Mouse (Mus musculus) embryonic facial prominence, embryonic 13.5 days (tissue): ENCODE measurements around the gene Thra. TPM values are rescaled to one million over a fixed set of nuclear protein-coding genes. Genes with fewer than 3 reads are reported as not detected.
A peak's percentile ranks its signal among the peaks of the same experiment; 100 is the strongest.

Experiments used
- ATAC-seq: fragments of 200-750 bp; cut with Nextera tagmentation; 2 replicates; pipeline ENCODE4 v1.8.0; 2017; ENCODE audit warnings: low read depth; ENCODE audit not compliant: insufficient number of reproducible peaks, insufficient read depth, low FRiP score, low TSS enrichment
- H3K27ac ChIP-seq: fragments of 300-500 bp; sonication (generic); 2 replicates; pipeline ENCODE4 v1.5.1; 2015; ENCODE audit warnings: moderate library complexity, mild to moderate bottlenecking, inconsistent platforms
- H3K27me3 ChIP-seq: fragments of 300-500 bp; sonication (generic); 2 replicates; pipeline ENCODE4 v1.6.1; 2015; ENCODE audit warnings: mild to moderate bottlenecking, inconsistent platforms
- H3K36me3 ChIP-seq: fragments of 300-500 bp; sonication (generic); 2 replicates; pipeline ENCODE4 v1.6.1; 2015; ENCODE audit warnings: mild to moderate bottlenecking, inconsistent platforms
- H3K4me1 ChIP-seq: fragments of 300-500 bp; sonication (generic); 2 replicates; pipeline ENCODE4 v1.6.1; 2015; ENCODE audit warnings: inconsistent platforms
- H3K4me2 ChIP-seq: fragments of 300-500 bp; sonication (generic); 2 replicates; pipeline ENCODE4 v1.6.1; 2015; ENCODE audit warnings: moderate library complexity, mild to moderate bottlenecking, inconsistent platforms
- H3K4me3 ChIP-seq: fragments of 300-500 bp; sonication (generic); 2 replicates; pipeline ENCODE4 v1.5.1; 2015; ENCODE audit warnings: mild to moderate bottlenecking, inconsistent platforms
- H3K9ac ChIP-seq: fragments of 300-500 bp; sonication (generic); 2 replicates; pipeline ENCODE4 v1.6.1; 2015; ENCODE audit warnings: mild to moderate bottlenecking, inconsistent platforms
- H3K9me3 ChIP-seq: fragments of 300-500 bp; sonication (generic); 2 replicates; pipeline ENCODE4 v1.6.1; 2016; ENCODE audit warnings: inconsistent platforms
- WGBS: fragments of 180-500 bp; shearing (Covaris S2); methylation state at CpG from one replicate; pipeline ENCODE4 v1.1.7; 2015; ENCODE audit warnings: mixed read lengths; 5-methylcytosine and 5-hydroxymethylcytosine counted together
- polyA plus RNA-seq: library from polyadenylated mRNA; unstranded; fragments of >200 nt; fragmentation: Nextera tagmentation; extraction: Ambion mirVana; gene quantifications from 2 replicates; pipeline ENCODE4 v1.2.1, GENCODE M21; 2015

Gene Thra
- polyA plus RNA-seq, 1 experiment from 2014 or later: 46.5 TPM

DNA sequence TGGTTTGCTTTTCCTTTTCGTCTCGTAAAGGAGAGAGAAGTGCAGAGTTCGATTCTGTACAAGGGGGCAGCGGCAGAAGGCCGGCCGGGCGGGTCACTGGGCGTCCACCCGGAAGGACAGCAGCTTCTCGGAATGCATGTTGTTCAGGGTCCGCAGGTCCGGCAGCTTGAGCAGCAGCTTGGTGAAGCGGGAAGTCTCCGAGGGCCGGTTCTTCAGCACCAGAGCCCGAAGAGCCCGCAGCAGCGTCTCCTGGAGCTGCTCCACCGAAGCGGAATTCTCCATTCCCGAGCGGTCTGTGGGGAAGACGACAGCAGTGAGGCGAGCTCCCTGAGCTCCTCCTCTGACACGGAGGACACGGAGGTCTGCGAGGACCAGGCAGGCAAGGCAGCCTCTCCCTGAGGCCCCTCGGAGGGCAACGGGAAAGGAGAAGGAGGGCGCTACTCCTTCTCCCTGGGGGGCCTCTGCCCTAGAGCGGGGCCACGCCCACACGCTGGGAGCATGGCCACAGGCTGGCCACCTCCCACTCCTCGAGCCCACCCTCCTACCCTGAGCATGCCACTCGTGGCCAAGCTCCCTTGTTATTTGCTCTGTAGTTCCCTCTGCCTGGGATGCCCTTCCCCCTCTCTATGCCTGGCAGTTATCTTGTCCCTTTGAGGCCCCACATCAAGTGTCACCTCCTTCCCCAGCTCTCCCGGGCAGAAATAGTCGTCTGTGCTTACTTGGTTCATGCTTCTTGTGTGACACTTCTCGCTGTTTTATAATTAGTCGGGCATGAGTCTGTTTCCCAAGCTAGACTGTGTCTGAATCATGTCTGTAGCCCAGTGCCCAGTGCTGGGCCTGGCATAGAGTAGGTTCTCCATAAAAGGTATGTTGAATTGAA, 27.9 kb downstream of the Thra start:
- WGBS: 29% methylated on average over 39 of the region's 39 CpGs
- Histone ChIP-seq H3K9me3 (no peaks in the 10 kb centered on the region), H3K4me3 (peak overlapping the region; percentile 18), H3K27me3 (no peaks in the 10 kb centered on the region), H3K4me1 (peaks cover 59% of the 10 kb centered on the region), H3K4me2 (peak overlapping the region; percentile 47), H3K27ac (peak overlapping the region; percentile 73), H3K9ac (peak overlapping the region; percentile 59), H3K36me3 (peaks cover 59% of the 10 kb centered on the region)
- ATAC-seq: no peak

DNA sequence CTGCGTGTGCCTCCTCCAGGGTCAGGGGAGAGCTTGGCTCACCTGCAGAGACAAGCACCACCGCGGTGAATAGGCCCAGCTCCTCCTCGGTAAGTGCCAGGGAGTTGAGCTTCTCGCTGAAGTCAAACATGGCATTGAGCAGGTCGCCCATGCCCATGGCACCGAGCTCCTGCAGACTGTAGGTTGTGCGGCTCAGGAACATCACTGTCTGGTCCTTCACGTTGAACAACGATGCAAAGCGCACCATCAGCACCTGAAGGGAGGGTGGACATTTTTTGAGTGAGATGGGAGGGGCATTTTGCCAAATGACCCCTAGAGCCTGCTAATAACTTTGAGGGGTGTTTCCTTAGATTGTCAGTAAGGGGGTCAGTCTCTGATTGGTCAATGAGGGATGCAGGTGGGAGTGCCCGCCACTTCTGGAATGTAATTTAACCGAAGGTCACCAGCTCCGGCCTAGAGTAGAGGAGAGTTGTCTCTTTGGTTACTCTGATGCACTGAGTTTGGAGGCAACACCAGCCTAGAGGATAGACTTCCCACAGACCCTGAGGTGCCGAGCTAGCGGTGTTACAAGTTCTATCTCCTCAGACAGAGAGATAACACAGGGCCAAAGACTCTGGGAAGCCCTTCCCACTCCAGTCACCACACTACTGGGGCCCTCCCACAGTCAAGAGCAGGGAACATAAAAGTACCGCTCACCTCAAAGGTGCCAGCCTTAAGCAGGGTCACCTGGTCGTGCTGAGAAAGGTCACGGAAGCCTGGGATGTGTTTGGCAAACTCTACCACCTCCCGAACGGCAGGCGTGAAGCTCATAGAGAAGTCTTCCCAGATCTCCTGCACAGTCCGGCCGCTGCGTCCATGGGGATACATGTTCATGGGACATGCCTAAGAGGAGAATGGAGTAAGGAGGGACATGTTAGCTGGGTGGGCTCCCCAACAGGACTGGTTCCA, 28.8 kb downstream of the Thra start:
- H3K4me3 ChIP-seq: no peak overlapping the region
- ATAC-seq: no peak
- no peaks in the 10 kb centered on the region for H3K27me3 ChIP-seq
- H3K9me3 ChIP-seq: no peaks in the 10 kb centered on the region
- peaks cover 50% of the 10 kb centered on the region for H3K36me3 ChIP-seq
- 89% methylated on average over 25 of the region's 25 CpGs for WGBS
- H3K4me2 ChIP-seq: no peak overlapping the region
- no peak overlapping the region for H3K9ac ChIP-seq
- no peak overlapping the region for H3K27ac ChIP-seq
- peaks cover 64% of the 10 kb centered on the region for H3K4me1 ChIP-seq

DNA sequence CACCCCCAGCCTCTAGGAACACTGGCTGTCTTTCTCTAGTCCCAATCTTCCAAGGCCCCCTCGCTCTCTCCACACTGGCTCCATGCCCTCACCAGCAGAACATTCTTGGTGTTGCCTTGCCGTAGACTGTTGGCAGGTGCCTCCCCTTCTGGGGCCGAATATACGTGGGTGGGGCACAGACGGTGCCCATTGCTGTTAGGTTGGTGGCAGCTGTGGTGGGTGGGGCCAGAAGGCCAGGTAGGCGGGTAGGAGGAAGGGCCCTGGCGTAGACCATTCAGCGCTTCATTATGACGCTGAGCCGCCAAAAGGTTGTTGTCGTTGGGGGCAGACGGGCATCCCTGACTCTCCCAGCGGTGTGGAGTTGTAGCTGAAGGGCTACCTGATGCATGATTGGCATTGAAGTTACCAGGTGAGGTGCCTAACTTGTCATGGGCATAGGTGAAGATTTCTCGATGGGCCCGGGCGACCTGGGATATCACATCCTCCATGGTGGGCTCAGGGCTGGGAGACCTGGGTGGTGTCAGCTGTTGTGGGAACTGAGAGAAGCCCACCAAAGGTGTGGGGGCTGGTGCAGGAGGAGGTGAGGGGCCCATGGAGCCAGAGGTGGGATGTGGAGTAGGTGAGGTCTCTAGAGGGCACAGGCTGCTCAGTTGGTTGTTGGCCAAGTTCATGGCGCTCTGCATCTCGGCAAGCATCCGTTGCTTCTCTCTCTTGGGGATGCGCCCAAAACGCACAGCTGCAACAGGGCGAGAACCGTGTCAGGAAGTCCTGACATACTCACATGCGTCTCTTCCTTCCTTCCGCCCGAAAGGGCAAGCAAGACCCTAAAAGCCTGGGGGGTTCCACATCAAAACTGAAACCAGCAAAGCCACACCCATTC, 29.9 kb downstream of the Thra start:
- WGBS: 93% methylated on average over 26 of the region's 26 CpGs
- Histone ChIP-seq H3K4me3 (no peak overlapping the region), H3K9ac (no peak overlapping the region), H3K27ac (no peak overlapping the region), H3K36me3 (peaks cover 40% of the 10 kb centered on the region), H3K4me1 (peaks cover 63% of the 10 kb centered on the region), H3K9me3 (no peaks in the 10 kb centered on the region), H3K4me2 (no peak overlapping the region), H3K27me3 (no peaks in the 10 kb centered on the region)
- ATAC-seq: no peak

DNA sequence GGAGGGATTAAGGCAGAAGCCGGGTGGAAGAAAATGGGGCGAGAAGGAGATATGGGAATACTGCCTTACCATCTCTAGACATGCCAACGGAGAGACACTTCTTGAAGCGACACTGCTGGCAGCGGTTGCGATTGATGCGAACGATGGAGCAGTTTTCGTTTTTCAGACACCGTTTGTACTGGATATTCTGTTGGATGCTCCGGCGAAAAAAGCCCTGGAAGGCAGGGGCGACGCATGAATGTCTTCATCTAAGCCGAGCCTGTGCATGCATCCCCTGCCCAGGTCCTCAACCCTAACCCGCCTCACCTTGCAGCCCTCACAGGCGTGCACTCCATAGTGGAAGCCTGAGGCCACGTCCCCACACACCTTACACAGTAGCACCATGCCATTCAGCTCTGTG, 30.7 kb downstream of the Thra start:
- no peak overlapping the region for H3K9ac ChIP-seq
- 93% methylated on average over 18 of the region's 18 CpGs for WGBS
- no peak for ATAC-seq

DNA sequence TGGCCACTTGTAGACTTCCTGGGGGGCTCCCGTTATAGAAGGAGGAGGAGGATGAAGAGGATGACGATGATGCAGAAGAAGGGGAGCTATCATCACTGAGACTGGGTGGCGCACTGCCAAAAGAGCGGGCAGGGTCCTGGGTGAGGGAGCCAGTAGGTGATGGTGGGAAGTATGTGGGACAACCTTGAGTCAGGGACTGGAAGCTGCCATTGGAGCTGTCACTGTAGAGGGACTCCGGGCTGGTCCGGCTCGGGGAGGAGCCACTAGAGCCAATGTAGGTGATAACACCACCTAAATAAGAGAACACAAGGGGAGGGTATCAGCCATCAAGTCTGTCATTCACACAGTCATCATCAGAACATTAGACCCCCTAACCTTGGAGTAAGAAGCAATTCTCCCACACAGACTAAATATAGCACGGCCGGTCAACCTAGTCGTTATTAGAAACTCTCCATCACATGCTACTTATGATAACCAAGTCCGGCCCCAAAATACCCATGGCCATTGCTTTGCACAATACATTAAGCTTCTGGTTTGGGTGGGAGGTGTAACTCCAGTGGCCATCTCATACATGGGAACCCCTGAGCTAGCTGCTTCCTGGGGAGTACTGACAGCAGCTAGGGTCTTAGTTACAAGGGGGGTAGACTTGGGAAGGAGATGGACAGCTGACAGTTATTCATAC, 31.5 kb downstream of the Thra start:
- ATAC-seq: no peak

More for the DNA sequence above, 30.7 kb downstream of the Thra start:
- Histone ChIP-seq H3K9me3 (no peaks in the 10 kb centered on the region), H3K27ac (no peak overlapping the region), H3K4me2 (no peak overlapping the region), H3K27me3 (no peaks in the 10 kb centered on the region), H3K4me3 (no peak overlapping the region), H3K4me1 (peaks cover 63% of the 10 kb centered on the region), H3K36me3 (peaks cover 36% of the 10 kb centered on the region)

DNA sequence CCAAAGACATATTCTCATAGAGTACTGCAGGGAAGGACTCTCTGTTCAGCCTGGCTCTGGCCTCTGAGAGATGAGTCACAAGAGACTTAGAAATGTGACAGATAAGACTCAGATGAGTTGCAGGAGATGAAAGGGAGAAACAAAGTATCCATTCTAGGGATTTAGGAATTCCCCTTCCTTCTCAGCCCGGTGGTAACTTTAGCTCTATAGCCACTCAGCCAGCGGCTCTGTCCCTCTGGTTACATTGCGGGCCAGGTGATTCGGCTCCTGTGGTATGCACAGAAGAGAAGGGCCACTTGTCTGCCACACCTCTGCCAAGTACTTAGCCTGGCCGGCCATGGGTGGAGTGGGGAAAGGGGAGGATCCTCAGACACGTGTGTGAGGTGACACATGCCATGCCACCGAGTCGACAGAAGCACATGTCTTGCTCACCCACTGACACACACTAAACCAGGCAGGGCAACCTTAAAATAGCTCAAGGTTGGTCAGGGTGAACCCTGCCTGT, 32.3 kb downstream of the Thra start:
- ATAC-seq: no peak
- Histone ChIP-seq H3K4me3 (no peak overlapping the region), H3K4me1 (peaks cover 60% of the 10 kb centered on the region), H3K4me2 (peak overlapping the region; percentile 86), H3K9me3 (no peaks in the 10 kb centered on the region), H3K27ac (no peak overlapping the region), H3K27me3 (no peaks in the 10 kb centered on the region), H3K36me3 (peaks cover 34% of the 10 kb centered on the region), H3K9ac (no peak overlapping the region)
- WGBS: 78% methylated on average over 8 of the region's 8 CpGs

More for the DNA sequence above, 31.5 kb downstream of the Thra start:
- WGBS: 93% methylated on average over 11 of the region's 11 CpGs
- Histone ChIP-seq H3K36me3 (peaks cover 34% of the 10 kb centered on the region), H3K27ac (no peak overlapping the region), H3K4me3 (no peak overlapping the region), H3K4me2 (no peak overlapping the region), H3K9me3 (no peaks in the 10 kb centered on the region), H3K9ac (no peak overlapping the region), H3K4me1 (peaks cover 63% of the 10 kb centered on the region), H3K27me3 (no peaks in the 10 kb centered on the region)

DNA sequence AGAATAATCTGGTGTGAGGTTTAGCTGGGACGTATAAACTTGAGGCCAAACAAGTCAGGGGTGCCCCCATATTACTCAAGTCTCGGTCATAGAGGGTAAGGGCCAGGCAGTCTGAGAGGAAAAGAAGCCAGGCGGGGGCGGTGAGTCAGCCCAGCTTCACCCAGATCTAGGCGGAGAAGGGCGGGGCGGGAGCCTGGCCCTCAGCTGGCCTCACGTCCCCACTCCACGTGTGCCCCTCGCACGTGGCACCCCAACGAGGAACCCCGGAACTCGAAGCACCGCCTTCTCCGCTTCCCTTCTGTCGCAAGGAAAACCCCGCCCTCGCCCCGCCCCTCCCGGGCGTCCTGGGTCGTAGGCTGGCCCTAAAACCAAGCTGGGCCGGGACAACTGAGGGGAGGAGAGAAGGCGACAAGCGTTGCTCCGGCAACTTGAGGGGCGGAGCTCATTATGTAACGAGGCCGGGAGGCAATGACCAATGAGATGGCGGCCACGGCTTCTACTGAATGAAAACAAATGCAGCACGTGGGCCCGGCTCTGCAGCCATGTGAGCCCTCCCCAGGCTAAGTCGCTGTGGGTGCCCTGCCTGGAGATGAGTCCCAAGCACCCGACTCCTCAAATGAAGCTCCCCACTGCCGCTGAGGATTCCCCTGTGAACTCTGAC, 33.3 kb downstream of the Thra start:
- H3K4me2 ChIP-seq: peak overlapping the region; percentile 86
- peak; percentile 59 for ATAC-seq
- H3K36me3 ChIP-seq: peaks cover 27% of the 10 kb centered on the region
- peak overlapping the region; percentile 36 for H3K4me3 ChIP-seq
- no peak overlapping the region for H3K27ac ChIP-seq
- H3K4me1 ChIP-seq: peaks cover 49% of the 10 kb centered on the region
- under 1% methylated on average over 37 of the region's 37 CpGs for WGBS
- no peaks in the 10 kb centered on the region for H3K9me3 ChIP-seq
- no peaks in the 10 kb centered on the region for H3K27me3 ChIP-seq
- H3K9ac ChIP-seq: peak overlapping the region; percentile 64; the same call in 1 of the 2 replicates

DNA sequence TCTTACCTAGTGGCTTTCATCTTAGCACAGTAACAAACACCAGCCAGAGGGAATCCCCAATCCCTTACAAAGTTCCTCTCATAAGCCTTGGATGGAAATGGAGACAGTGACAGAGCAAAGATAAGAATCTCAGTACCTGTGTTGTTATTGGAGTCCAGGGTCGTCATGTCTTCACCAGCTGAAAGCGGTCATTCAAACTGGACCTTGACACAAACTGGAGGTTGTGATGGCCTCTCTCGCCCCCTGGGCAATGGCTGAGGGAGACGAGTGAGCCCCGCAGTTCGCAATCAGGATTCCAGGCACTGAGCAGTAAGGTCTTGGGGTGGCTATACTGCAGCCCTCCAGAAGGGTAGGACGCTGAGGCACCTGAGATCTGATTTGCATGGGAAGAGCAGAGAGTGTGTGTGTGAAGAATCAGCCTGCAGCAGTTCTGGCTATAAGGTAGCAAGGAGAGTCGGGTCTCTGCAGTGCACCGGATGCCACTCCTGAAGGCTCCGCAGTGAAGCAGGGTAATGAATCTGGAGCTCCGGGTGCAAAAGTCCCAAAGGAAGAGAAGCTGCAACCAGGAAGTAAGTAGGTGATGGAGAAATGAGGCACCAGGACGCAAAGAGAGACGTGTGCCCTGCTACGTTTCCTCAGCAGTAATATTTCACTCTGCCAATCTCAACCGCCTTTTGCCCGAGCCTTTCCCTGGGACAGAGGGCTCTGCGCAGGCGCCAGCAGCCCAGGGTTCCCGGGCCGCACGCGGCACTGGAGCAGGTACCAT, 34.3 kb downstream of the Thra start, which contains the start of gene Nr1d1:
TSS of gene Nr1d1 (minus strand) at position 752 of the 766 bp plus-strand sequence.
- under 1% methylated on average over 22 of the region's 22 CpGs for WGBS
- peaks cover 17% of the 10 kb centered on the region for H3K36me3 ChIP-seq
- H3K9ac ChIP-seq: peak within 1 kb of the TSS; percentile 64
- H3K9me3 ChIP-seq: no peaks in the 10 kb centered on the region
- peaks cover 46% of the 10 kb centered on the region for H3K4me1 ChIP-seq
- H3K4me3 ChIP-seq: peak within 1 kb of the TSS; percentile 36
- peak within 1 kb of the TSS; percentile 86 for H3K4me2 ChIP-seq
- peak within 1 kb of the TSS; percentile 90 for H3K27ac ChIP-seq
- no peaks in the 10 kb centered on the region for H3K27me3 ChIP-seq
- no peak for ATAC-seq

DNA sequence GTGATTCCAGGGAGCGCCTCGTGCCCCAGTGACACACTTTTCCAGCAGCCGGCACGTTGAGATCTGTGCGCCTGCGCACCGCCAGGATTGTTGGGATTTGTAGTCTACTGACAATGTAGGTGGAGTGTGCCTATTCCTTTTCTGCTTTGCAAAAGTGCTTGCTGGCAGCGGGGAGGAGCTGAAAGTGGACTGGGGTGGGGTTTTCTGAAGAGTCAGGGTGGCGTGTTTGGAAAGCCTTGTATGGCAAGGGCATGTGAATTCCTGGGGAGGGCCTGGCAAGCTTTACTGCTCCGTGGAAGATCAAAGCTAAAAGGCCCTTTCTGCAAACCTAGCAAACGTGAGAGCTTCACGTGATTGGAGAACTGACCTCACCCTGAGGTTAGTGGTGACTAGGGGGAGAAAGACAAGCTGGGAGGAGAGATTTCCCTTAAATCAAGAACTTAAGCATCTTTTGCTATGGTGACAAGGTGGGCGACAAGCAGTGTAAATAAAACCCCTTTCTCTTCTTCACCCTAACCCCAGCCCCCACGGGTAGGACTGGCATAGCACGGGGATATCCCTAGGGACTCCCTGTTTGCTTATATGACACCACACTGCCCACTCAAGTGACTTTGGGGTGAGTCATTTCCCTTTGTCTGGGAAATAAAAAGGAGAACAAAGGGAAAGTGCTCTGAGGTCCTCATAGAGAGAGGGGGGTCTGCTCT, 35.1 kb downstream of the Thra start:
- WGBS: 6% methylated on average over 15 of the region's 15 CpGs
- Histone ChIP-seq H3K36me3 (peaks cover 9% of the 10 kb centered on the region), H3K4me2 (peak overlapping the region; percentile 86), H3K4me1 (peaks cover 46% of the 10 kb centered on the region), H3K9me3 (no peaks in the 10 kb centered on the region), H3K27me3 (no peaks in the 10 kb centered on the region), H3K27ac (peak overlapping the region; percentile 90), H3K9ac (peak overlapping the region; percentile 64), H3K4me3 (peak overlapping the region; percentile 36)
- ATAC-seq: peak; percentile 77
